Mouse (Mus musculus) olfactory bulb, adult 2 months (tissue): ENCODE measurements around the gene Lbx1. TPM values are rescaled to one million over a fixed set of nuclear protein-coding genes. Genes with fewer than 3 reads are reported as not detected.

Experiments used
- H3K27ac ChIP-seq: fragments of 200-500 bp; 2 replicates; pipeline ENCODE4 v1.5.1; 2012; ENCODE audit warnings: low read depth, low read length; ENCODE audit not compliant: insufficient read depth
- H3K4me1 ChIP-seq: fragments of 200-500 bp; 2 replicates; pipeline ENCODE4 v1.6.1; 2012; ENCODE audit warnings: low read length; ENCODE audit not compliant: control insufficient read depth, insufficient read depth
- H3K4me3 ChIP-seq: fragments of 200-500 bp; 2 replicates; pipeline ENCODE4 v1.5.1; 2012; ENCODE audit warnings: mild to moderate bottlenecking, low read depth, low read length, moderate library complexity; ENCODE audit not compliant: insufficient read depth
- CTCF ChIP-seq: fragments of 200-500 bp; IDR thresholded peaks from 2 replicates; pipeline ENCODE4 v1.5.1; 2012; ENCODE audit warnings: low read depth, mild to moderate bottlenecking, low read length, moderate library complexity; ENCODE audit not compliant: insufficient read depth
- POLR2A ChIP-seq: fragments of 200-500 bp; IDR thresholded peaks from 2 replicates; pipeline ENCODE4 v1.6.1; 2012; ENCODE audit warnings: mild to moderate bottlenecking, low read depth, low read length, moderate library complexity; ENCODE audit not compliant: insufficient read depth
- WGBS: fragments of 180-500 bp; shearing (Covaris S2); methylation state at CpG from one replicate; pipeline ENCODE4 v1.1.7; 2018; 5-methylcytosine and 5-hydroxymethylcytosine counted together
- polyA plus RNA-seq: library from polyadenylated mRNA; stranded (reverse); fragments of >200 nt; gene quantifications from 2 replicates; pipeline ENCODE4 v1.2.4, GENCODE M21; 2012; ENCODE audit warnings: low replicate concordance; ENCODE audit not compliant: missing spikeins, insufficient read depth, insufficient read length

The Lbx1 gene
- polyA plus RNA-seq: not detected in 2 replicates

- Histone ChIP-seq H3K4me3 (no peak within 1 kb of the TSS), H3K4me1 (no peaks in the 10 kb centered on the region; the same call in 1 of the 2 replicates), H3K27ac (no peak within 1 kb of the TSS)
- TF ChIP-seq POLR2A: no peak
- no peak for TF ChIP-seq CTCF
- 2% methylated on average over 30 of the region's 30 CpGs for WGBS
These were observed at the start of gene Lbx1 for GRCm38 (mm10) chr19:45235766-45236362. Lbx1 (minus strand) TSS chr19:45235812.

GRCm38 (mm10) chr19:45283302-45283701 lies 47.7 kb upstream of the Lbx1 start:
- no peak overlapping the region for H3K4me3 ChIP-seq
- WGBS: 12% methylated on average over 10 of the region's 10 CpGs
- TF ChIP-seq POLR2A (no peak), CTCF (peak; percentile 70; the same call in 1 of the 2 replicates)
- no peak overlapping the region for H3K27ac ChIP-seq
- 0 out of 2 replicates have a peak, but pooled peaks cover 3% of the 10 kb centered on the region for H3K4me1 ChIP-seq

GRCm38 (mm10) chr19:45276196-45276595 lies 40.6 kb upstream of the Lbx1 start:
- Histone ChIP-seq H3K27ac (no peak overlapping the region), H3K4me3 (no peak overlapping the region), H3K4me1 (no peaks in the 10 kb centered on the region)
- WGBS: 78% methylated on average over 4 of the region's 4 CpGs
- TF ChIP-seq POLR2A: no peak
- TF ChIP-seq CTCF: no peak

GRCm38 (mm10) chr19:45271986-45272385 lies 36.4 kb upstream of the Lbx1 start:
- H3K4me3 ChIP-seq: no peak overlapping the region
- H3K4me1 ChIP-seq: no peaks in the 10 kb centered on the region
- no peak overlapping the region for H3K27ac ChIP-seq
- 73% methylated on average over 10 of the region's 10 CpGs for WGBS
- TF ChIP-seq CTCF (no peak), POLR2A (no peak)

- WGBS: 78% methylated on average over 10 of the region's 10 CpGs
- H3K4me3 ChIP-seq: no peak overlapping the region
- H3K4me1 ChIP-seq: no peaks in the 10 kb centered on the region
- H3K27ac ChIP-seq: no peak overlapping the region
- no peak for TF ChIP-seq CTCF
- TF ChIP-seq POLR2A: no peak
These were observed 27.4 kb upstream of the Lbx1 start for GRCm38 (mm10) chr19:45262995-45263394.

- no peak overlapping the region for H3K27ac ChIP-seq
- no peak overlapping the region for H3K4me3 ChIP-seq
- 53% methylated on average over 15 of the region's 15 CpGs for WGBS
- TF ChIP-seq CTCF (no peak), POLR2A (no peak)
- H3K4me1 ChIP-seq: no peaks in the 10 kb centered on the region
These were observed 22.1 kb upstream of the Lbx1 start for GRCm38 (mm10) chr19:45257414-45258326.

GRCm38 (mm10) chr19:45254806-45255205 lies 19.2 kb upstream of the Lbx1 start:
- H3K4me3 ChIP-seq: no peak overlapping the region
- WGBS: 60% methylated on average over 7 of the region's 7 CpGs
- H3K27ac ChIP-seq: no peak overlapping the region
- H3K4me1 ChIP-seq: no peaks in the 10 kb centered on the region
- TF ChIP-seq CTCF (no peak), POLR2A (no peak)

GRCm38 (mm10) chr19:45252436-45252835 lies 16.8 kb upstream of the Lbx1 start:
- Histone ChIP-seq H3K27ac (no peak overlapping the region), H3K4me1 (no peaks in the 10 kb centered on the region), H3K4me3 (no peak overlapping the region)
- WGBS: 80% methylated on average over 3 of the region's 3 CpGs
- TF ChIP-seq CTCF: no peak
- TF ChIP-seq POLR2A: no peak

GRCm38 (mm10) chr19:45248691-45249090 lies 13.1 kb upstream of the Lbx1 start:
- TF ChIP-seq POLR2A: no peak
- TF ChIP-seq CTCF: no peak
- Histone ChIP-seq H3K4me3 (no peak overlapping the region), H3K27ac (no peak overlapping the region), H3K4me1 (no peaks in the 10 kb centered on the region)
- 85% methylated on average over 19 of the region's 19 CpGs for WGBS
